Mouse (Mus musculus) forebrain, postnatal 0 days (tissue): ENCODE results near the gene Tlr12. TPM values are rescaled to one million over a fixed set of nuclear protein-coding genes. Genes with fewer than 3 reads are reported as not detected.

Experiments used
- ATAC-seq: fragments of 200-750 bp; cut with Nextera tagmentation; 2 replicates; pipeline ENCODE4 v1.8.0; 2017; ENCODE audit warnings: mild to moderate bottlenecking, moderate library complexity
- DNase-seq: peaks from one replicate; pipeline ENCODE4 v3.0.0-alpha.2; 2015
- H3K27ac ChIP-seq: fragments of 300-500 bp; sonication (generic); 2 replicates; pipeline ENCODE4 v1.5.1; 2014; ENCODE audit warnings: low read depth, mild to moderate bottlenecking, antibody characterized with exemption, low read length, moderate library complexity, mixed read lengths
- H3K27me3 ChIP-seq: fragments of 300-500 bp; sonication (generic); 2 replicates; pipeline ENCODE4 v1.6.1; 2014; ENCODE audit warnings: mild to moderate bottlenecking, low read length, mixed read lengths; ENCODE audit not compliant: insufficient read depth
- H3K36me3 ChIP-seq: fragments of 300-500 bp; sonication (generic); 2 replicates; pipeline ENCODE4 v1.6.1; 2014; ENCODE audit warnings: mild to moderate bottlenecking, moderate library complexity; ENCODE audit not compliant: insufficient read depth
- H3K4me1 ChIP-seq: fragments of 300-500 bp; sonication (generic); 2 replicates; pipeline ENCODE4 v1.6.1; 2014; ENCODE audit warnings: antibody characterized with exemption; ENCODE audit not compliant: insufficient read depth
- H3K4me2 ChIP-seq: fragments of 300-500 bp; sonication (generic); 2 replicates; pipeline ENCODE4 v1.6.1; 2014; ENCODE audit warnings: low read depth, mild to moderate bottlenecking, moderate library complexity
- H3K4me3 ChIP-seq: fragments of 300-500 bp; sonication (generic); 2 replicates; pipeline ENCODE4 v1.5.1; 2014; ENCODE audit warnings: low read depth, low read length, mixed read lengths
- H3K9ac ChIP-seq: fragments of 300-500 bp; sonication (generic); 2 replicates; pipeline ENCODE4 v1.6.1; 2014; ENCODE audit warnings: mild to moderate bottlenecking
- H3K9me3 ChIP-seq: fragments of 300-500 bp; sonication (generic); 2 replicates; pipeline ENCODE4 v1.6.1; 2016; ENCODE audit warnings: low read length
- CTCF ChIP-seq: sonication (generic); IDR thresholded peaks from 2 replicates; pipeline ENCODE4 v1.5.1; 2016; ENCODE audit warnings: antibody characterized with exemption, control low read depth, low read depth
- WGBS: fragments of 180-500 bp; shearing (Covaris S2); extraction: QIAGEN DNeasy Blood & Tissue Kit; methylation state at CpG from one replicate; pipeline ENCODE4 v1.1.7; 2014; 5-methylcytosine and 5-hydroxymethylcytosine counted together
- polyA plus RNA-seq: library from polyadenylated mRNA; unstranded; fragments of >200 nt; fragmentation: Nextera tagmentation; extraction: Ambion mirVana; gene quantifications from 2 replicates; pipeline ENCODE4 v1.2.1, GENCODE M21; 2015
- total RNA-seq: library from RNA; depleted of rRNA; stranded (reverse); fragments of >200 nt; gene quantifications from 2 replicates; pipeline ENCODE4 v1.2.3, GENCODE M21; 2014

The Tlr12 gene
- total and polyA plus RNA-seq, 2 experiments from 2014 or later: 1.3 to 1.6 TPM

- peak; percentile 99 for ATAC-seq
- Histone ChIP-seq H3K27me3 (no peaks in the 10 kb centered on the region), H3K9me3 (no peaks in the 10 kb centered on the region), H3K27ac (peak within 1 kb of the TSS; percentile 84), H3K4me2 (peak within 1 kb of the TSS; percentile 76), H3K9ac (peak within 1 kb of the TSS; percentile 73), H3K36me3 (no peaks in the 10 kb centered on the region), H3K4me3 (peak within 1 kb of the TSS; percentile 67), H3K4me1 (no peaks in the 10 kb centered on the region)
- peak; percentile 96 for DNase-seq
- TF ChIP-seq CTCF: peak; percentile 57
- WGBS: 2% methylated on average over 77 of the region's 85 CpGs
These were observed 36.3 kb upstream of the Tlr12 start, which contains the start of gene Phc2 for GRCm38 (mm10) chr4:128654505-128655381. Phc2 (plus strand) TSS chr4:128654702.

GRCm38 (mm10) chr4:128652584-128653298 is 34.3 kb upstream of the Tlr12 start:
- Histone ChIP-seq H3K27me3 (no peaks in the 10 kb centered on the region), H3K27ac (no peak overlapping the region), H3K4me3 (no peak overlapping the region), H3K9ac (no peak overlapping the region), H3K36me3 (no peaks in the 10 kb centered on the region), H3K4me2 (no peak overlapping the region), H3K9me3 (no peaks in the 10 kb centered on the region), H3K4me1 (no peaks in the 10 kb centered on the region)
- ATAC-seq (no peak), DNase-seq (no peak)
- no peak for TF ChIP-seq CTCF
- 42% methylated on average over 5 of the region's 5 CpGs for WGBS

GRCm38 (mm10) chr4:128651530-128651929 is 33.1 kb upstream of the Tlr12 start:
- DNase-seq (peak; percentile 14), ATAC-seq (no peak)
- no peaks in the 10 kb centered on the region for H3K4me1 ChIP-seq
- H3K4me3 ChIP-seq: no peak overlapping the region
- no peak overlapping the region for H3K4me2 ChIP-seq
- H3K9ac ChIP-seq: no peak overlapping the region
- 68% methylated on average over 3 of the region's 3 CpGs for WGBS
- no peaks in the 10 kb centered on the region for H3K27me3 ChIP-seq
- no peaks in the 10 kb centered on the region for H3K9me3 ChIP-seq
- H3K36me3 ChIP-seq: no peaks in the 10 kb centered on the region
- no peak for TF ChIP-seq CTCF
- H3K27ac ChIP-seq: no peak overlapping the region

- Histone ChIP-seq H3K9me3 (no peaks in the 10 kb centered on the region), H3K4me1 (no peaks in the 10 kb centered on the region), H3K9ac (no peak overlapping the region), H3K27me3 (no peaks in the 10 kb centered on the region), H3K36me3 (no peaks in the 10 kb centered on the region), H3K27ac (no peak overlapping the region), H3K4me2 (no peak overlapping the region), H3K4me3 (no peak overlapping the region)
- no peak for TF ChIP-seq CTCF
- 65% methylated on average over 8 of the region's 8 CpGs for WGBS
- ATAC-seq: no peak
- DNase-seq: no peak
These were observed 30.3 kb upstream of the Tlr12 start for GRCm38 (mm10) chr4:128648567-128649255.

GRCm38 (mm10) chr4:128646762-128647161 is 28.3 kb upstream of the Tlr12 start:
- Histone ChIP-seq H3K9ac (no peak overlapping the region), H3K27ac (no peak overlapping the region), H3K9me3 (no peaks in the 10 kb centered on the region), H3K27me3 (no peaks in the 10 kb centered on the region), H3K36me3 (no peaks in the 10 kb centered on the region), H3K4me3 (no peak overlapping the region), H3K4me2 (no peak overlapping the region), H3K4me1 (no peaks in the 10 kb centered on the region)
- DNase-seq (no peak), ATAC-seq (no peak)
- TF ChIP-seq CTCF: no peak
- WGBS: 56% methylated on average over 7 of the region's 7 CpGs

GRCm38 (mm10) chr4:128645896-128646295 is 27.5 kb upstream of the Tlr12 start:
- 75% methylated on average over 6 of the region's 6 CpGs for WGBS
- Histone ChIP-seq H3K4me2 (no peak overlapping the region), H3K27ac (no peak overlapping the region), H3K27me3 (no peaks in the 10 kb centered on the region), H3K4me3 (no peak overlapping the region), H3K36me3 (no peaks in the 10 kb centered on the region), H3K9ac (no peak overlapping the region), H3K9me3 (no peaks in the 10 kb centered on the region), H3K4me1 (no peaks in the 10 kb centered on the region)
- DNase-seq (no peak), ATAC-seq (no peak)
- no peak for TF ChIP-seq CTCF
